Mouse (Mus musculus) forebrain, embryonic 14.5 days (tissue): ENCODE measurements around the gene Tmem26. TPM values are rescaled to one million over a fixed set of nuclear protein-coding genes. Genes with fewer than 3 reads are reported as not detected.
A peak's percentile ranks its signal among the peaks of the same experiment; 100 is the strongest.
"Not testable (repeated sequence)": the region's sequence is repeated elsewhere in the genome, so short reads cannot be mapped to it uniquely, and the experiment has no call there.

Experiments
- ATAC-seq: fragments of 200-750 bp; cut with Nextera tagmentation; 2 replicates; pipeline ENCODE4 v1.8.0; 2017; ENCODE audit warnings: mild to moderate bottlenecking, moderate library complexity
- DNase-seq: peaks from one replicate; pipeline ENCODE4 v3.0.0-alpha.2; 2015; ENCODE audit warnings: low spot score
- H3K27ac ChIP-seq: fragments of 300-500 bp; sonication (generic); 2 replicates; pipeline ENCODE4 v1.5.1; 2014; ENCODE audit warnings: low read depth, mild to moderate bottlenecking, control low read depth, low read length, moderate library complexity
- H3K27me3 ChIP-seq: fragments of 300-500 bp; sonication (generic); replicated peaks from 2 replicates; pipeline ENCODE4 v1.6.1; 2014; ENCODE audit warnings: low read length, control low read depth, mixed read lengths; ENCODE audit not compliant: control insufficient read depth, insufficient read depth
- H3K36me3 ChIP-seq: fragments of 300-500 bp; sonication (generic); 2 replicates; pipeline ENCODE4 v1.6.1; 2014; ENCODE audit warnings: low read length, control low read depth; ENCODE audit not compliant: control insufficient read depth, insufficient read depth
- H3K4me1 ChIP-seq: fragments of 300-500 bp; sonication (generic); 2 replicates; pipeline ENCODE4 v1.6.1; 2014; ENCODE audit warnings: antibody characterized with exemption, low read length, control low read depth; ENCODE audit not compliant: control insufficient read depth, insufficient read depth
- H3K4me2 ChIP-seq: fragments of 300-500 bp; sonication (generic); 2 replicates; pipeline ENCODE4 v1.6.1; 2014; ENCODE audit warnings: mild to moderate bottlenecking, control low read depth, low read length
- H3K4me3 ChIP-seq: fragments of 300-500 bp; sonication (generic); 2 replicates; pipeline ENCODE4 v1.5.1; 2014; ENCODE audit warnings: low read depth, low read length, control low read depth
- H3K9ac ChIP-seq: fragments of 300-500 bp; sonication (generic); 2 replicates; pipeline ENCODE4 v1.6.1; 2014; ENCODE audit warnings: mild to moderate bottlenecking, low read length, control low read depth, moderate library complexity
- H3K9me3 ChIP-seq: fragments of 300-500 bp; sonication (generic); replicated peaks from 2 replicates; pipeline ENCODE4 v1.6.1; 2016; ENCODE audit warnings: low read length, control low read depth, mixed read lengths; ENCODE audit not compliant: control insufficient read depth
- WGBS: fragments of 180-500 bp; shearing (Covaris S2); extraction: QIAGEN DNeasy Blood & Tissue Kit; methylation state at CpG from one replicate; pipeline ENCODE4 v1.1.7; 2014; 5-methylcytosine and 5-hydroxymethylcytosine counted together
- polyA plus RNA-seq: library from polyadenylated mRNA; unstranded; fragments of >200 nt; fragmentation: Nextera tagmentation; extraction: Ambion mirVana; gene quantifications from 2 replicates; pipeline ENCODE4 v1.2.1, GENCODE M21; 2014

The Tmem26 gene
- polyA plus RNA-seq, 1 experiment from 2014 or later: 2.7 TPM

DNA sequence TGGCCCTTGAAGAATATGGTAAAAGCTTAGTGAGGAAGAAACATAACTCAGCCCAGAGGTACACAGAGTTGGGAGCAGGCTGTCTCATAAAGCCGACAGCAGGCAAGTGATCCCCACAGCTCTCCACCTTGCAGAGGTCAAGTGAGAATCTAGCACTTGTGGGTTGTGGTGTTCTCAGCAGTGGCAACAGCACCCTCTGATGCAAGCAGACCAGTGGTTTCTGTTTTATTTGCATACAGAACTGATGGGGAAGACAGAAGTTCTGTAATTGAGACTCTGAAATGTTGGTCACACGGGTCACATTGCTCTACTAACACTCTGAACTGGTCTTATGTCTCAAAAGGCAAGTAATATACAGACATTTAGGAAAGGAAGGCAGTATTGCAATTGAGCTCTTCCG lies 12.2 kb downstream of the Tmem26 start:
- H3K4me1 ChIP-seq: no peaks in the 10 kb centered on the region
- WGBS: 85% methylated on average over 3 of the region's 3 CpGs
- H3K27me3 ChIP-seq: no peaks in the 10 kb centered on the region
- ATAC-seq (no peak), DNase-seq (no peak)
- no peak overlapping the region for H3K4me3 ChIP-seq
- no peak overlapping the region for H3K9ac ChIP-seq
- H3K27ac ChIP-seq: no peak overlapping the region
- H3K36me3 ChIP-seq: no peaks in the 10 kb centered on the region
- no peak overlapping the region for H3K4me2 ChIP-seq
- no peaks in the 10 kb centered on the region for H3K9me3 ChIP-seq

DNA sequence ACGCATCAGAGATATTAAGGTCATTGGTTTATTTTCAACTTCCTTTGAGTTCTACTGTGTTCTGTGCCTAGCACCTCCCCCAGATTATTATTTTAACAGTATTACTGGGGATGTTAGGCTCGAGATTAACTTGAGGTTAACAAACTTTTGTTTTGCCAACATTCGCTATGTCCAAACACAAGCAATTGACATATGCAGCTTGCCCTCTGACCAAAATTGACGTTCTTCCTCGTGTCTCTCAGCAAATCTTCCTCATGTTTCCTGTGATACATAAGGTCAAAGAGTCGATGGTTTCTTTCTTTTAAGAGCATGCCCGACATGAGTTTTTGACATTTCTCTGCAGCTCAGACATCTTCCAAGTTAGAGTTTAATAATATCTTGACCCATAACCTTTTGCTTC lies 13.9 kb downstream of the Tmem26 start:
- WGBS: 82% methylated on average over 7 of the region's 7 CpGs
- Histone ChIP-seq H3K9ac (no peak overlapping the region), H3K4me1 (no peaks in the 10 kb centered on the region), H3K4me3 (no peak overlapping the region), H3K9me3 (no peaks in the 10 kb centered on the region), H3K36me3 (no peaks in the 10 kb centered on the region), H3K27ac (no peak overlapping the region), H3K27me3 (no peaks in the 10 kb centered on the region), H3K4me2 (no peak overlapping the region)
- no peak for DNase-seq
- no peak for ATAC-seq

DNA sequence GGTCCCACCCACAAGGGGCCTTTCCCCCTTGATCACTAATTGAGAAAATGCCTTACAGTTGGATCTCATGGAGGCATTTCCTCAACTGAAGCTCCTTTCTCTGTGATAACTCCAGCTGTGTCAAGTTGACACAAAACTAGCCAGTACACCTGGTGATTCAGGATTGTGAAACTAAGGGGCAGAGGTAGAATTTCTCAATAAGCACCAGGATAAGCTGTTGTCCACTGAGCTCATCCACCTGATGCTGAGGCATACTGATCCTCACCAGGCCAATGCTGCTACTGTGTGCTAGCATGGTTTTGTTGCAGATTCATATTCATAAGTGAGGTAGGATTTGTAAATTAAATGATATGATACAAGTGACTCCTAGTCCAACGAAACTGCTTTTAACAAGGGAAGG lies 15.5 kb downstream of the Tmem26 start:
- 88% methylated on average over 1 of the region's 1 CpGs for WGBS

DNA sequence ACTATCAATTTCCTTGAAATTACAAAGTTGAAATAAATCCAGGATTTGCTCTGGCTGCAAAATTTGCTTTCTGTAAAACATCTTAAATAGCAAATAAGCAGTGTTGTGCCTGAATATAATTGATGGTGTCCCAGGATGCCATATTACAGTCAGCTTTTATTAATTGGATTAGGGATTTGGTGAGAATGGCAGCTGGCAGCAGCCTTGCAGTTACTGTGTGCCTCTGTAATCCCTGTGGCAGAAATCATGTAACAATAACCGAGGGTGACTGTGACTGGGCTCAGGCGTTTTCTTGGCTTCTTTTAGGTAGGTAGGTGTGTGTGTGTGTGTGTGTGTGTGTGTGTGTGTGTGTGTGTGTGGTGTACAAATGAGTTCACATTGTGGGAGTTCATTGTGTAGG lies 16.8 kb downstream of the Tmem26 start:
- H3K27ac ChIP-seq: no peak overlapping the region
- H3K9me3 ChIP-seq: no peaks in the 10 kb centered on the region
- no peaks in the 10 kb centered on the region for H3K36me3 ChIP-seq
- 50% methylated on average over 2 of the region's 2 CpGs for WGBS
- no peak overlapping the region for H3K4me2 ChIP-seq
- no peak for ATAC-seq
- no peak overlapping the region for H3K4me3 ChIP-seq
- no peaks in the 10 kb centered on the region for H3K27me3 ChIP-seq
- no peak overlapping the region for H3K9ac ChIP-seq
- no peaks in the 10 kb centered on the region for H3K4me1 ChIP-seq
- no peak for DNase-seq

More for the DNA sequence above, 15.5 kb downstream of the Tmem26 start:
- H3K4me1 ChIP-seq, H3K4me3 ChIP-seq, H3K4me2 ChIP-seq, H3K27ac ChIP-seq, H3K9ac ChIP-seq, H3K9me3 ChIP-seq, ATAC-seq, H3K36me3 ChIP-seq, DNase-seq, H3K27me3 ChIP-seq: not testable (repeated sequence)

DNA sequence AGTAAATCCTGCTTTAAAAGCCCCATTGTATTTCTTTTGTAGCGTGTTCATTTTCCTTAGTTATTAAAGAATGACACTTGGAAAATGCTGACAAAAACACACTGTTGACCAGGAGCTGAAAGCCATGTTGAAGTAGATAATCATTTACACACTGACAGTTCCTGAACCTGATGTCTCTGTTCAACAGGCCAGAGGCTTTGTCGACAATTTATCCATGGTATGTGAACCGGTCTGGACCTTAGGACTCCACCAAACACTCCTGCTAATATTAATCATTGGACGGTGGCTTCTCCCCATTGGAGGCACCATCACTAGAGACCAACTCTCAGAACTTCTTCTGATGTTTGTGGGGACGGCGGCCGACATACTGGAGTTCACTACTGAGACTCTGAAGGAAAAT lies 27.5 kb downstream of the Tmem26 start:
- no peak for DNase-seq
- Histone ChIP-seq H3K36me3 (no peaks in the 10 kb centered on the region), H3K9me3 (no peaks in the 10 kb centered on the region), H3K4me1 (no peaks in the 10 kb centered on the region), H3K4me3 (no peak overlapping the region), H3K4me2 (no peak overlapping the region), H3K9ac (no peak overlapping the region), H3K27ac (no peak overlapping the region), H3K27me3 (no peaks in the 10 kb centered on the region)
- ATAC-seq: no peak
- 90% methylated on average over 7 of the region's 7 CpGs for WGBS

DNA sequence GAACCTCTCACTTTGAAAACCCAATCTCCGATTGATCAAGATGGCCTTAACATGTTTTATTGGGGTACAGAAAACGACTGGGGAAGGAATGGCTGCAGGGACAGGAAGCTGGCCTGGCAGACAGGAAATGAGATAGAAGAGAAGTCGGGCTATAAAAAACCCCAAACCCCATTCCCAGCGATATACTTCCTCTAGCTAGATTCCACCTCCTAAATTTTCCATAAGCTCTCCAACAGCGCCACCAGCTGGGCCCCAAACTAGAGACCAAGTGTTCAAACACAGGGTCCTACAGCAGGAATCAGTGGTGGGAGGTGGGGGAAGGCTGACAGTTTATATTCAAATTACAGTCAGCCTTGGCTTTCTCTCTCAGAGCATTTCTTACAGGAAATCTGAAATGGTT lies 35.8 kb downstream of the Tmem26 start:
- Histone ChIP-seq H3K4me3 (no peak overlapping the region), H3K4me1 (no peaks in the 10 kb centered on the region), H3K9me3 (no peaks in the 10 kb centered on the region), H3K9ac (no peak overlapping the region), H3K27ac (no peak overlapping the region), H3K27me3 (no peaks in the 10 kb centered on the region), H3K36me3 (no peaks in the 10 kb centered on the region), H3K4me2 (no peak overlapping the region)
- no peak for ATAC-seq
- DNase-seq: peak; percentile 24
- WGBS: 44% methylated on average over 5 of the region's 5 CpGs

DNA sequence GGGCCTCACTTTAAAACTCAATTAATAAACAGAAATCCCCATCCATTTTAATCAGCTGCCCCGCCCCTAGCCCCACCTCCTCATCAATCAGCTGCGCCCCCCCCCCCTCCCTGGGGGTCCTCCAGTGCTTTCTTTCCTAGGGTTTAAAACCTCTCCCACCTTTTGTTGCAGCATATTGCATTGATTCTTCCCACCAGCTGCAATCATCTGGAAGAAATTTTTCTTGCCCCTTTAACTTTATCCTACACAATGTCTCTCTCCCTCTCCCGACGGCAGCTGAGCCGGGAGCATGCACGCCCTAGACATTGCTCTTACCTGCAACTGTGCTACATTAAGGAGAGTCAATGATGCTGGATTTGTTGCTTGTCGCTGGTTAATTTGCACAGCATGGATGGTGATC lies 36.3 kb downstream of the Tmem26 start:
- Histone ChIP-seq H3K4me3 (no peak overlapping the region), H3K9ac (no peak overlapping the region), H3K4me1 (no peaks in the 10 kb centered on the region), H3K27ac (no peak overlapping the region), H3K4me2 (no peak overlapping the region), H3K36me3 (no peaks in the 10 kb centered on the region), H3K9me3 (no peaks in the 10 kb centered on the region), H3K27me3 (no peaks in the 10 kb centered on the region)
- no peak for ATAC-seq
- 20% methylated on average over 7 of the region's 7 CpGs for WGBS
- DNase-seq: no peak

DNA sequence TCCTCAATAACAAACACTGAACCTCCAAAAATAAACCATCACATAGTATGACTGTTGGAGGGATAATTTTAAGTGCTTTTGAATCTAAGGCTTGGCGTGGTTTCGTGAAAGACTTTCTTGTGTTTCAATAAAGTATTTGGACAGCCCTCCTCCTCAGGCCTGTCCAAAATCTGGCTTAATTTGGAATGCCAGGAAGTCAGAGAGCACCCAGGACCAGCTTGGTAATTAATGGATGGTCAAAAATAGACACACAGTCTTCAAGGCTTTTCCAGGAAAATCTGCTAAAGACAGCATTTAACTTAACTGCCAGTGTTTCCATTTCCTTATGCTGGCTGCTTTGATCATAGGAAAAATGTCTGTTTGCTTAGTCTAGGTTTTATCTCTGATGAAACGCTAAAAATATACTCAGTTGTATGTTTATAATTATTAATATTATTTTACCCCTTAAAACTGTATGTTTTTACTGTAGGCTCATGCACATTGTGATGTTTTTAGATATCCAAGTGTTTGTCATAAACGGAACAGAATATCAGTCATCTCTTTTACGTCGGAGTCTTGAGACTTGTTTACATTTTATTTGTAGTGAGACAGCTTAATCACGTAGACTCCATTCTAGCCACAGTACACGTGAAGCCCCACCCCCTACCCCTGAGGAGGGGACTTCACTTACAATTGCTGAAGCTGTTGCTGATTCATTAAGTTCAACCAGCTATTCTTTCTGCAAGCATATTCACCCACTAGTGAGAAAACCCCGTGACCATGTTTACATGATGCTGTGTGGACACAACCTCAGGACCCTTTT lies 57.8 kb downstream of the Tmem26 start:
- no peaks in the 10 kb centered on the region for H3K27me3 ChIP-seq
- no peak for DNase-seq
- H3K27ac ChIP-seq: no peak overlapping the region
- H3K4me1 ChIP-seq: no peaks in the 10 kb centered on the region
- H3K36me3 ChIP-seq: no peaks in the 10 kb centered on the region
- H3K4me3 ChIP-seq: no peak overlapping the region
- ATAC-seq: no peak
- no peaks in the 10 kb centered on the region for H3K9me3 ChIP-seq
- no peak overlapping the region for H3K4me2 ChIP-seq
- H3K9ac ChIP-seq: no peak overlapping the region
- 83% methylated on average over 9 of the region's 9 CpGs for WGBS

DNA sequence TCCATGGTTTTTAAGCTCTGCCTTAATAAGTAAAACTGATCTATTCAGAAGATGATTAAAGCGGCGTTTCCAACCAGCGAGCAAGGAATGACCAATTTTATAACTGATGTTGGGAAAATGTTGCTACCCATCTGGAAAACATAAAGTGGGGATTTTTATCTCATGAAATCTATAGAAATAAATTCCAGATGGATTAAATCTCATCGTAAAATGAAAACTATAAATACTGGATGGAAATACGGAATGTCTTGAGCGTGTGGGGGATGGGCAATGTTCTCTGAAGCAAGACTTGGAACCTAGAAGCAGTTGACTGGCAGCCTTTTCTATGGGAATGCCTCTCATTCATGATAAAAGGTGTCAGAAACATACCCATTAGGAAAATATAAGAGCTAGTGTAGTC lies 59.3 kb downstream of the Tmem26 start:
- H3K9ac ChIP-seq: no peak overlapping the region
- H3K4me3 ChIP-seq: no peak overlapping the region
- WGBS: 94% methylated on average over 6 of the region's 6 CpGs
- no peaks in the 10 kb centered on the region for H3K9me3 ChIP-seq
- no peaks in the 10 kb centered on the region for H3K4me1 ChIP-seq
- H3K27ac ChIP-seq: no peak overlapping the region
- DNase-seq (no peak), ATAC-seq (no peak)
- H3K27me3 ChIP-seq: no peaks in the 10 kb centered on the region
- H3K4me2 ChIP-seq: no peak overlapping the region
- H3K36me3 ChIP-seq: no peaks in the 10 kb centered on the region
